Mouse (Mus musculus) neural tube, embryonic 12.5 days (tissue): ENCODE measurements at regions not wholly inside any gene's neighbourhood (a gene's known extent, or its start where the extent isn't known, plus 50 kb on each side); places are given as distances from the start of the nearest gene placed in this dataset.

ENCODE experiments used
- ATAC-seq: fragments of 200-750 bp; cut with Nextera tagmentation; 2 replicates; pipeline ENCODE4 v1.8.0; 2017; ENCODE audit warnings: low read depth, mild to moderate bottlenecking, moderate TSS enrichment, moderate library complexity; ENCODE audit not compliant: low FRiP score
- H3K27ac ChIP-seq: fragments of 300-500 bp; sonication (generic); 2 replicates; pipeline ENCODE4 v1.5.1; 2016
- H3K27me3 ChIP-seq: fragments of 300-500 bp; sonication (generic); replicated peaks from 2 replicates; pipeline ENCODE4 v1.6.1; 2016; ENCODE audit warnings: mild to moderate bottlenecking
- H3K36me3 ChIP-seq: fragments of 300-500 bp; sonication (generic); 2 replicates; pipeline ENCODE4 v1.6.1; 2016; ENCODE audit warnings: mild to moderate bottlenecking
- H3K4me1 ChIP-seq: fragments of 300-500 bp; sonication (generic); 2 replicates; pipeline ENCODE4 v1.6.1; 2016
- H3K4me2 ChIP-seq: fragments of 300-500 bp; sonication (generic); replicated peaks from 2 replicates; pipeline ENCODE4 v1.6.1; 2016; ENCODE audit warnings: mild to moderate bottlenecking
- H3K4me3 ChIP-seq: fragments of 300-500 bp; sonication (generic); 2 replicates; pipeline ENCODE4 v1.5.1; 2016
- H3K9ac ChIP-seq: fragments of 300-500 bp; sonication (generic); 2 replicates; pipeline ENCODE4 v1.6.1; 2016; ENCODE audit warnings: mild to moderate bottlenecking
- H3K9me3 ChIP-seq: fragments of 300-500 bp; sonication (generic); 2 replicates; pipeline ENCODE4 v1.6.1; 2016; ENCODE audit warnings: mild to moderate bottlenecking
- WGBS: fragments of 180-500 bp; shearing (Covaris S2); methylation state at CpG from one replicate; pipeline ENCODE4 v1.1.7; 2016; 5-methylcytosine and 5-hydroxymethylcytosine counted together

DNA sequence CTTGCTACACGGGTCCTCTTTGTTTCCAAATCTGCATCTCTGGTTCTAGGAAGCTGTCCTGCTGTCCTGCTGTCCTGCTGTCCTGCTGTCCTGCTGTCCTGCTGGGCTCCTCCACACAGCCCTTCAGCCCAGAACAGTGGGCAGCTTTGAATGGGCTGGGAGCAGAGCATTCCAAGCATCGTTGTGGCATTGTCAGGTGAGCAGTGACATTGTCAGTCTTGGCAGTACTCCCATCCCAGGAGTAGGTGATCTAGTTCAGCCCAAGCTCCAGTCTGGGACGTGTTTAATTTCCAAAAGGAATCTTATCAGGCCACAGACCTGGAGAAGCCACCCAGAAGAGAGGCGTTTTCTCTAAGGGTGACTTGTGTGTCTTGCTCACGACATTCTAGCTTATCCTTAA lies 99.4 kb upstream of the Foxn2 start:
- Histone ChIP-seq H3K36me3 (no peaks in the 10 kb centered on the region), H3K4me1 (no peaks in the 10 kb centered on the region), H3K4me3 (no peak overlapping the region), H3K9ac (no peak overlapping the region), H3K27ac (no peak overlapping the region), H3K9me3 (no peaks in the 10 kb centered on the region), H3K4me2 (no peak overlapping the region), H3K27me3 (no peaks in the 10 kb centered on the region; the same call in 1 of the 2 replicates)
- WGBS: 74% methylated on average over 5 of the region's 5 CpGs
- ATAC-seq: no peak

GRCm38 (mm10) chr17:88341599-88341998 lies 98.9 kb upstream of the Foxn2 start:
- ATAC-seq: no peak
- Histone ChIP-seq H3K27me3 (no peaks in the 10 kb centered on the region; the same call in 1 of the 2 replicates), H3K9me3 (no peaks in the 10 kb centered on the region), H3K4me2 (no peak overlapping the region), H3K27ac (no peak overlapping the region), H3K36me3 (no peaks in the 10 kb centered on the region), H3K4me1 (no peaks in the 10 kb centered on the region), H3K9ac (no peak overlapping the region), H3K4me3 (no peak overlapping the region)
- 83% methylated on average over 5 of the region's 5 CpGs for WGBS

GRCm38 (mm10) chr17:88343091-88343783 lies 97.3 kb upstream of the Foxn2 start:
- H3K4me3 ChIP-seq: no peak overlapping the region
- H3K27me3 ChIP-seq: no peaks in the 10 kb centered on the region
- 87% methylated on average over 17 of the region's 17 CpGs for WGBS
- no peak for ATAC-seq
- no peaks in the 10 kb centered on the region for H3K4me1 ChIP-seq
- no peak overlapping the region for H3K9ac ChIP-seq
- no peaks in the 10 kb centered on the region for H3K36me3 ChIP-seq
- H3K4me2 ChIP-seq: no peak overlapping the region
- H3K27ac ChIP-seq: no peak overlapping the region
- no peaks in the 10 kb centered on the region for H3K9me3 ChIP-seq

DNA sequence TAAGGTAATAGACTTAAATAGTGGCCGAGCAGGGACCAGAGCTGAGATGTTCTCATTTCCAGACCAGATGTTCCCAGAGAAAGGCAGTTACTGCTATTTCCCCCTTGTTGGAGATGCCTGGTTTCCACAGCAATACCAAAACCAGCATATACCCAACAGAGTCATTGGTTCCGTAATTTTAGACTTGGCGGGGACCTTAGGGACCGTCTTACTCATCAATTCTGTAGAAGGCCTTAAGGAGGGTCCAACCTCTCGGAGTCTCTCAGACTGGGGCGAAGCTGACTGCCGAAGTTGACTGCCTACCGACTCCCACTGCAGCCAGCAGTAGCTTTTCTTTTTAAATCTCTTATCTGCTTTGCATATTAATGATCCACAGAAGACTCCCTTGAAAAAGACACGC lies 95.1 kb upstream of the Foxn2 start:
- Histone ChIP-seq H3K27ac (no peak overlapping the region), H3K36me3 (no peaks in the 10 kb centered on the region), H3K27me3 (no peaks in the 10 kb centered on the region), H3K4me1 (no peaks in the 10 kb centered on the region), H3K4me2 (no peak overlapping the region), H3K4me3 (no peak overlapping the region), H3K9me3 (no peaks in the 10 kb centered on the region), H3K9ac (no peak overlapping the region)
- WGBS: 84% methylated on average over 9 of the region's 9 CpGs
- ATAC-seq: no peak

DNA sequence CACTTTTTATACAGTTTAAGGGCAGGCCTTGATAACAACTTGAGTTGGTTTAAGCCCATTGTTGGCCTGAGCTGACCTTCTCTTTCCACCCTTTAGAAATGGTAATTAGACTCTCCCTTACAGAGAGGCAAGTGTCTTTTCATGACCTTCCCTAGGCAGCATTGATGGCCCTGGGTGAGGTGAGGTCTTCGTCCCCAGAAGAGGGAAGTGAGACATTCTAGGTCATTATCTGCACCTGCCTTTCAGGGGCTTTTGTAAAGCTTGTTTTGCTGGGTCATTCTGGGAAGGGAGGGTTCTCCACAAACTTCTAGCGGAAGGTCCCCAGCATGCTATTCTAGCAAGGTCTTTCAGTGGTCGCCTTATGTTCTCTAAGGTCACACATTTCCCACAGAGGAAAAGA lies 93.6 kb upstream of the Foxn2 start:
- Histone ChIP-seq H3K4me1 (no peaks in the 10 kb centered on the region), H3K9ac (no peak overlapping the region), H3K4me2 (no peak overlapping the region), H3K27ac (no peak overlapping the region), H3K36me3 (no peaks in the 10 kb centered on the region), H3K27me3 (no peaks in the 10 kb centered on the region), H3K4me3 (no peak overlapping the region), H3K9me3 (no peaks in the 10 kb centered on the region)
- ATAC-seq: no peak
- whole genome bisulfite sequencing: 51% methylated on average over 3 of the region's 3 CpGs

- H3K27ac ChIP-seq: no peak overlapping the region
- no peaks in the 10 kb centered on the region for H3K27me3 ChIP-seq
- no peaks in the 10 kb centered on the region for H3K9me3 ChIP-seq
- no peak overlapping the region for H3K4me2 ChIP-seq
- no peaks in the 10 kb centered on the region for H3K36me3 ChIP-seq
- ATAC-seq: no peak
- 78% methylated on average over 5 of the region's 5 CpGs for WGBS
- no peak overlapping the region for H3K4me3 ChIP-seq
- H3K4me1 ChIP-seq: no peaks in the 10 kb centered on the region
- H3K9ac ChIP-seq: no peak overlapping the region
Observed at GRCm38 (mm10) chr17:88349825-88350460, 90.6 kb upstream of the Foxn2 start.

GRCm38 (mm10) chr17:88350986-88351385 lies 89.5 kb upstream of the Foxn2 start:
- Histone ChIP-seq H3K9ac (no peak overlapping the region), H3K27ac (no peak overlapping the region), H3K27me3 (no peaks in the 10 kb centered on the region), H3K4me1 (no peaks in the 10 kb centered on the region), H3K36me3 (no peaks in the 10 kb centered on the region), H3K9me3 (no peaks in the 10 kb centered on the region), H3K4me2 (no peak overlapping the region), H3K4me3 (no peak overlapping the region)
- 73% methylated on average over 5 of the region's 5 CpGs for WGBS
- ATAC-seq: no peak

GRCm38 (mm10) chr17:88352960-88353359 lies 87.6 kb upstream of the Foxn2 start:
- no peak overlapping the region for H3K4me2 ChIP-seq
- no peaks in the 10 kb centered on the region for H3K36me3 ChIP-seq
- H3K9me3 ChIP-seq: no peaks in the 10 kb centered on the region
- H3K4me3 ChIP-seq: no peak overlapping the region
- H3K27me3 ChIP-seq: no peaks in the 10 kb centered on the region
- no peak overlapping the region for H3K9ac ChIP-seq
- H3K4me1 ChIP-seq: no peaks in the 10 kb centered on the region
- H3K27ac ChIP-seq: no peak overlapping the region
- ATAC-seq: no peak

DNA sequence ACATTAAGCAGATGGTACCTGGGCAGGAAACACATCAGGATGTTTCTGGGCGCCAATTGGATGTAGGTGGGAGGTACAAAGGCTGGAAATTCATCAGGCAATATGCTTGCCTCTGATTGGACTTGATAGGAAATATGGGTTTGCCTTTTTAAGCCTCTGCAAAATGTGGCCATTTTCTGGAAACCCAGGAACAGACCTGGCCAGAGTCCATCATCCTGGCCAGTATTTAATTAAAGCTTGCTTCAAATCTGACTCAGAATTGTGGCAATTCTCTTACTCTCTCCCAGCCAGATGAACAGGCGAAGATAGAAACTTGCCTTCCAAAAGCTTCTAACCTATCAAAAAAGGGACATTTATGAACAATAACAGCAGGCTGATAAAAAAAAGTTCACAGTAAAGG lies 79.3 kb upstream of the Foxn2 start:
- Histone ChIP-seq H3K9me3 (no peaks in the 10 kb centered on the region), H3K36me3 (no peaks in the 10 kb centered on the region), H3K27me3 (no peaks in the 10 kb centered on the region), H3K27ac (no peak overlapping the region), H3K4me3 (no peak overlapping the region), H3K4me1 (no peaks in the 10 kb centered on the region), H3K4me2 (no peak overlapping the region), H3K9ac (no peak overlapping the region)
- 81% methylated on average over 2 of the region's 2 CpGs for WGBS
- no peak for ATAC-seq

DNA sequence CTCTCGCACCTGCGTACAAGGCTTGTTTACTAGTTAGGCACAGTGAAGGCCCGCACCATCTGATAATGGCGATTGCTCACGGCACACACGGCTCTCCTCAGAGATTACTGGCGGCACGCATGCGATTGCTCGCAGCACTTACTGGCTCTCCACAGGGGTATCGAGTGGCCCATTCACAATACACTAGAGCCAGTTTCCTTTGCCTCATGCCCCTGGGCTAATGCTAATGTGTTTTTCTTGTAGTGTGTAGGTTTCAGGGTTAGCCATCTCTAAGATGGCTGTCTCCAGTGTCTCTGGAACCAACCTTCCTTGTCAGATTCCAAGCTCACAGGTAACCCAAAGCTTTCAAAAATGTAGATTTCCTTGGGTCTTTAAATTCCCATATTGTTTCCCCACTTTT lies 78.1 kb upstream of the Foxn2 start:
- Histone ChIP-seq H3K4me1 (no peaks in the 10 kb centered on the region), H3K27ac (no peak overlapping the region), H3K36me3 (no peaks in the 10 kb centered on the region), H3K9ac (no peak overlapping the region), H3K4me3 (no peak overlapping the region), H3K9me3 (no peaks in the 10 kb centered on the region), H3K27me3 (no peaks in the 10 kb centered on the region), H3K4me2 (no peak overlapping the region)
- no peak for ATAC-seq
- whole genome bisulfite sequencing: 82% methylated on average over 11 of the region's 11 CpGs

GRCm38 (mm10) chr17:88367876-88368275 lies 72.6 kb upstream of the Foxn2 start:
- 77% methylated on average over 5 of the region's 5 CpGs for WGBS
- H3K27me3 ChIP-seq: no peaks in the 10 kb centered on the region
- ATAC-seq: no peak

DNA sequence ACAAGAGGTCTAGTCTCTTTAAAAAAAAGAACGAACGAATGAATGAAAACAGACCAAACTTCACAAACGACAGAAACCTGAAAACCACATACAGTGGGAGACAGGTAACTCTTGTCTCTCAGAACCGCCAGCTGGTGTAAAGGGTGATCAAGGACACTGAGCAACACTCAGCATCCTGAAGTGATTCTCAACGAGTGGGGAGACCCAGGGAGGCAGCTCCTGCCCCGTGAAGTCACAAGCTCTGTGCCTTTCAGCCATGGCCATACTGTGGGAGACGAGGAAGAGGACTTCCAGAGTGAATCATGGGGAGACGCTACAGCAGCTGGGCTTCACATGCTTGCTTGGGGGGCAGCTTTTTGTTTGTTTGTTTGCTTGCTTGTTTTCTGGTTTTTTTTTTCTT lies 70.5 kb upstream of the Foxn2 start:
- Histone ChIP-seq H3K4me2 (no peak overlapping the region), H3K4me3 (no peak overlapping the region), H3K27me3 (no peaks in the 10 kb centered on the region), H3K27ac (no peak overlapping the region), H3K4me1 (no peaks in the 10 kb centered on the region), H3K9ac (no peak overlapping the region), H3K36me3 (no peaks in the 10 kb centered on the region), H3K9me3 (no peaks in the 10 kb centered on the region)
- ATAC-seq: no peak
- 82% methylated on average over 8 of the region's 8 CpGs for WGBS

More at GRCm38 (mm10) chr17:88367876-88368275, 72.6 kb upstream of the Foxn2 start:
- H3K4me3 ChIP-seq: no peak overlapping the region
- no peaks in the 10 kb centered on the region for H3K4me1 ChIP-seq
- H3K27ac ChIP-seq: no peak overlapping the region
- no peak overlapping the region for H3K9ac ChIP-seq
- H3K36me3 ChIP-seq: no peaks in the 10 kb centered on the region
- H3K9me3 ChIP-seq: no peaks in the 10 kb centered on the region
- no peak overlapping the region for H3K4me2 ChIP-seq

GRCm38 (mm10) chr17:88370676-88371075 lies 69.8 kb upstream of the Foxn2 start:
- WGBS: 86% methylated on average over 9 of the region's 9 CpGs
- no peak overlapping the region for H3K9ac ChIP-seq
- H3K27ac ChIP-seq: no peak overlapping the region
- no peaks in the 10 kb centered on the region for H3K4me1 ChIP-seq
- H3K36me3 ChIP-seq: no peaks in the 10 kb centered on the region
- H3K9me3 ChIP-seq: no peaks in the 10 kb centered on the region
- ATAC-seq: no peak
- no peak overlapping the region for H3K4me2 ChIP-seq
- no peaks in the 10 kb centered on the region for H3K27me3 ChIP-seq
- H3K4me3 ChIP-seq: no peak overlapping the region
